Mouse (Mus musculus) common myeloid progenitor, adult 5-6 weeks (primary cell): ENCODE measurements around the gene Gm5269. TPM values are rescaled to one million over a fixed set of nuclear protein-coding genes. Genes with fewer than 3 reads are reported as not detected.

Source experiments
- total RNA-seq: library from RNA; stranded (forward); fragments of 200-1000, 187-1606 nt; gene quantifications from 2 replicates; pipeline ENCODE4 v1.2.3, GENCODE M21; 2017

Gene Gm5269
- total RNA-seq, 1 experiment from 2014 or later = not detected

Other genes starting within 250 kb of the Gm5269 start
- gene Wdr75, start 95.1 kb downstream of the Gm5269 start, total RNA-seq = 112 and 114 TPM in 2 replicates
- gene Slc40a1, start 36.2 kb upstream of the Gm5269 start, total RNA-seq = 31.8 and 46.4 TPM in 2 replicates
- gene Dnah7b, start 176.0 kb upstream of the Gm5269 start, total RNA-seq = not detected in 2 replicates